26 mouse cellular contexts compared by ENCODE assay signal in genomic region chr4:85669735-85670134, GRCm38 (mm10).
DNase-seq lines count a peak whose midpoint lies in the region; ATAC-seq and TF ChIP-seq lines count a peak whose summit lies in the region.
"Had no signal": no experiment of that assay in that cellular context is flagged by ENCODE, and none has a peak within 500 bp of the region (broad histone marks: within the 10 kb centered on the region; RNA-seq: fewer than 3 reads in every experiment).

No protein-coding gene starts in this region.

- 37% methylated on average over 1 of the region's 1 CpGs for WGBS in kidney, embryonic 14.5 days
- WGBS in lung, embryonic 14.5 days, result 53% methylated on average over 1 of the region's 1 CpGs

- H3K36me3 ChIP-seq in kidney, embryonic 14.5 days (ENCODE audit: control insufficient read depth, insufficient read depth, low read length), result no peaks in the 10 kb centered on the region
- no peaks in the 10 kb centered on the region for H3K36me3 ChIP-seq in lung, embryonic 14.5 days (ENCODE audit: insufficient read depth)
- H3K36me3 ChIP-seq: forebrain, embryonic 10.5 days; G1E; heart, embryonic 10.5 days; heart, embryonic 13.5 days; hindbrain, embryonic 12.5 days; hindbrain, embryonic 15.5 days had no signal

- 0 out of 2 replicates have a peak, but pooled peaks cover 3% of the 10 kb centered on the region for H3K4me1 ChIP-seq in kidney, embryonic 14.5 days (ENCODE audit: control insufficient read depth, insufficient read depth, low read length)
- 0 out of 2 replicates have a peak, but pooled peaks cover 3% of the 10 kb centered on the region for H3K4me1 ChIP-seq in lung, embryonic 14.5 days (ENCODE audit: insufficient read depth)
- H3K4me1 ChIP-seq: forebrain, embryonic 13.5 days; heart, embryonic 10.5 days; heart, embryonic 13.5 days; hindbrain, embryonic 12.5 days; hindbrain, embryonic 15.5 days had no signal

- H3K4me2 ChIP-seq in kidney, embryonic 14.5 days (replicated peaks; ENCODE audit: low read depth, low read length), result no peak overlapping the region
- no peak overlapping the region for H3K4me2 ChIP-seq in lung, embryonic 14.5 days
- H3K4me2 ChIP-seq: forebrain, embryonic 13.5 days; heart, embryonic 13.5 days; hindbrain, embryonic 12.5 days; hindbrain, embryonic 15.5 days had no signal

- no peak overlapping the region for H3K4me3 ChIP-seq in kidney, embryonic 14.5 days (ENCODE audit: low read length)
- H3K4me3 ChIP-seq in lung, embryonic 14.5 days (ENCODE audit: low read depth, low read length), result no peak overlapping the region
- H3K4me3 ChIP-seq: forebrain, embryonic 10.5 days; forebrain, embryonic 13.5 days; heart, adult 2 months; heart, embryonic 10.5 days; heart, embryonic 13.5 days; hindbrain, embryonic 12.5 days; hindbrain, embryonic 15.5 days had no signal

- no peaks in the 10 kb centered on the region for H3K9me3 ChIP-seq in kidney, embryonic 14.5 days (ENCODE audit: control insufficient read depth, low read length)
- no peaks in the 10 kb centered on the region for H3K9me3 ChIP-seq in lung, embryonic 14.5 days (ENCODE audit: low read depth, low read length)
- H3K9me3 ChIP-seq: forebrain, embryonic 10.5 days; forebrain, embryonic 13.5 days; G1E; heart, embryonic 10.5 days; heart, embryonic 13.5 days; hindbrain, embryonic 12.5 days; hindbrain, embryonic 15.5 days had no signal

- H3K27me3 ChIP-seq in kidney, embryonic 14.5 days (ENCODE audit: control insufficient read depth, insufficient read depth, low read length), result no peaks in the 10 kb centered on the region
- no peaks in the 10 kb centered on the region for H3K27me3 ChIP-seq in lung, embryonic 14.5 days (ENCODE audit: insufficient read depth, low read length)
- H3K27me3 ChIP-seq: CH12.LX; forebrain, embryonic 13.5 days; heart, embryonic 13.5 days; hindbrain, embryonic 12.5 days; hindbrain, embryonic 15.5 days; Patski had no signal

- no peak for TF ChIP-seq CTCF in lung, embryonic 14.5 days (IDR thresholded peaks at IDR 0.05; ENCODE audit: low read depth)

- ATAC-seq in kidney, embryonic 14.5 days (ENCODE audit: low FRiP score, low TSS enrichment), result peak; percentile 76; the same call in 1 of the 2 replicates
- no peak for ATAC-seq in lung, embryonic 14.5 days (ENCODE audit: insufficient read depth)
- ATAC-seq: forebrain, embryonic 13.5 days; forebrain, embryonic 16.5 days; Patski had no signal

- H3K27ac ChIP-seq in kidney, embryonic 14.5 days (ENCODE audit: low read depth, low read length), result peak overlapping the region; percentile 17; the same call in 1 of the 2 replicates
- H3K27ac ChIP-seq in lung, embryonic 14.5 days (ENCODE audit: low read depth), result no peak overlapping the region
- H3K27ac ChIP-seq: forebrain, embryonic 10.5 days; forebrain, embryonic 13.5 days; heart, adult 2 months; heart, embryonic 10.5 days; heart, embryonic 13.5 days; hindbrain, embryonic 12.5 days; hindbrain, embryonic 15.5 days had no signal

- DNase-seq in kidney, adult 9 months, result no peak
- peak; percentile 7 for DNase-seq in lung, embryonic 14.5 days
- no peak for DNase-seq in lung, postnatal 10 days
- DNase-seq in mesoderm, embryonic 11.5 days (ENCODE audit: low read depth, low spot score), result peak; percentile 19
- no peak for DNase-seq in heart, postnatal 4 days
- DNase-seq: adrenal gland, postnatal 10 days; adrenal gland, postnatal 36 days; B cell, adult 2 months; cerebellum, adult 18-20 months; cerebellum, adult 9-10 months; cerebellum, postnatal 25 days; gastrocnemius, postnatal 10 days; gastrocnemius, postnatal 36 days; heart, adult 2 months; heart, postnatal 14 days had no signal

- H3K9ac ChIP-seq in kidney, embryonic 14.5 days (ENCODE audit: low read depth, low read length), result no peak overlapping the region
- no peak overlapping the region for H3K9ac ChIP-seq in lung, embryonic 14.5 days
- H3K9ac ChIP-seq: forebrain, embryonic 13.5 days; heart, embryonic 13.5 days; hindbrain, embryonic 12.5 days; hindbrain, embryonic 15.5 days had no signal

Comparison
In these comparisons a context has a peak if more than half of its experiments do, and no peak if none do; other contexts are left out.
1. DNase-seq: peak in lung, embryonic 14.5 days (single experiment) and mesoderm, embryonic 11.5 days (single experiment); none in kidney, adult 9 months (single experiment), lung, postnatal 10 days (single experiment) and heart, postnatal 4 days (single experiment).